Mouse (Mus musculus) stomach, postnatal 0 days (tissue): ENCODE results near the gene Drc1.

Experiments used
- CTCF ChIP-seq: IDR thresholded peaks from 2 replicates; pipeline ENCODE4 v1.5.1; 2016; ENCODE audit warnings: antibody characterized with exemption, low read depth, mild to moderate bottlenecking, moderate library complexity
- EP300 ChIP-seq: optimal IDR thresholded peaks from 2 replicates; pipeline ENCODE3; 2016; ENCODE audit warnings: antibody characterized with exemption

- TF ChIP-seq CTCF (no peak), EP300 (no peak)
Observed at GRCm38 (mm10) chr5:30406876-30407275, 125.7 kb downstream of the Drc1 start.
